Mouse (Mus musculus): ENCODE results near the gene Irx5. TPM values are rescaled to one million over a fixed set of nuclear protein-coding genes. Genes with fewer than 3 reads are reported as not detected.

Gene Irx5
- total RNA-seq, 1 experiment, result 1.5 TPM

DNA sequence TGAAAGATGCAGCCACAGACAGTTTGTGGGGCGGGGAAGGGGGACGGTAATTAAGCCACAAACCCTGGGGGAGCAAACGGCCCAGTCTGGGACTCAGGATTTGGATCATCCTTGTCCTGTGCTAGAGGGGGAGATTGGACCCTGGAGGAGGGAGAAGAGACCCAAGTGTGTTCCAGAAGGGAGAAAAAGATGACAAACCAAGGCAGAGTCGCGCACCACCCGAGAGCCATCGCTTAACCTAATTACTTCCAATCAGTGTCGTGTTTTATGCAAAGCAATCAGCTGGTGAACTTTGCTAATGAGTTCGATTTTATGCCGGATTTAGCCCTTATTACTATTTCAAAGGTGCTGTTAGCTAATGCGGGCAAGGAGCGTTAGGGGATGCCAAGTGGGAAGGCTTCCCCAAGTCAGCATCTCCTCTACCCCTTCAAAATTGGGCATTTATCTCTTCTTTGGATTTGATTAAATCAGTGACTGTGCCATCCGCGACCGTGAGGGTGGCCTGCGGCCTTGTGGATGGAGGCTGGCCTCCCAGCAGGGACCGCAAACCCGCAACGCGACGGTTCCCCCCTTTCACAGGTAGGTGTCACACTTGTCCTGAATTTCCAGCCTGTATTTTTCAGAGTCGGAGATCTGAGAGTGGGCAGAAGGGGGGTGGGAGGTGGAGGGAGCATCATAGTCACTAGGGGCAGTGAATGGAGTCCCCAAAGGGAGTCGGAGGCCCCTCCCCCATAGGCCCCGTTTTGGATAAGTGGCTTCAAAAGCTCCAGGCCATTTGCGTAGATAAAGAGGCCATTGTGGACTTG, 4.3 kb downstream of the Irx5 start:
- no peak overlapping the region for H3K9ac ChIP-seq (ENCODE audit: insufficient read depth, low read depth, low read length, poor library complexity, severe bottlenecking)
- H3K36me3 ChIP-seq (ENCODE audit: control insufficient read depth, insufficient read depth, low read length, poor library complexity, severe bottlenecking), result no peaks in the 10 kb centered on the region
- no peaks in the 10 kb centered on the region for H3K9me3 ChIP-seq (ENCODE audit: control insufficient read depth, insufficient read depth, low read depth, low read length)
- H3K4me3 ChIP-seq (ENCODE audit: insufficient read depth in 1 of 2, low read depth in 1 of 2, low read length in 2 of 2, poor library complexity in 1 of 2, severe bottlenecking in 1 of 2), result no peak overlapping the region
- no peak for TF ChIP-seq MAFK (IDR thresholded peaks at IDR 0.05; ENCODE audit: insufficient read depth, low read depth, low read length)
- TF ChIP-seq CHD2 (IDR thresholded peaks at IDR 0.05; ENCODE audit: low read depth, low read length), result no peak
- TF ChIP-seq ZNF384 (IDR thresholded peaks at IDR 0.05; ENCODE audit: low read depth, low read length), result no peak
- TF ChIP-seq HCFC1 (IDR thresholded peaks at IDR 0.05; ENCODE audit: borderline replicate concordance, insufficient read depth, low read length), result no peak
- no peak for TF ChIP-seq ZC3H11A (IDR thresholded peaks at IDR 0.05; ENCODE audit: borderline replicate concordance, low read depth, low read length)
- no peak overlapping the region for H3K27ac ChIP-seq (ENCODE audit: insufficient read depth, low read depth, low read length, poor library complexity, severe bottlenecking)
- DNase-seq (ENCODE audit: low read depth, low spot score), result no peak
- peaks cover 0 to 3% of the 10 kb centered on the region in 2 experiments; a peak in 2 of 4 replicates for H3K4me1 ChIP-seq (ENCODE audit: control insufficient read depth in 2 of 2, insufficient read depth in 2 of 2, low read length in 2 of 2, poor library complexity in 1 of 2)
- in situ Hi-C loops (cut with MboI; ENCODE audit: low sequenced_read_pairs in 2 of 2, unreplicated experiment in 2 of 2), result loop anchor here in 1 of 2 experiments (5.0 to 25.0 kb wide), 2 partner anchors 559 to 824 kb away; partner anchors contain the start of gene Irx3

GRCm38 (mm10) chr8:92362396-92363115, 5.1 kb downstream of the Irx5 start:
- no peak overlapping the region for H3K9ac ChIP-seq (ENCODE audit: insufficient read depth, low read depth, low read length, poor library complexity, severe bottlenecking)
- in situ Hi-C loops (cut with MboI; ENCODE audit: low sequenced_read_pairs in 2 of 2, unreplicated experiment in 2 of 2), result loop anchor here in 1 of 2 experiments (5.0 to 25.0 kb wide), 2 partner anchors 560 to 825 kb away; partner anchors contain the start of gene Irx3
- 0 out of 4 replicates have a peak, but pooled peaks cover 0 to 1% of the 10 kb centered on the region in 2 experiments for H3K4me1 ChIP-seq (ENCODE audit: control insufficient read depth in 2 of 2, insufficient read depth in 2 of 2, low read length in 2 of 2, poor library complexity in 1 of 2)
- DNase-seq (ENCODE audit: low read depth, low spot score), result no peak
- no peaks in the 10 kb centered on the region for H3K36me3 ChIP-seq (ENCODE audit: control insufficient read depth, insufficient read depth, low read length, poor library complexity, severe bottlenecking)
- no peak overlapping the region for H3K4me3 ChIP-seq (ENCODE audit: insufficient read depth in 1 of 2, low read depth in 1 of 2, low read length in 2 of 2, poor library complexity in 1 of 2, severe bottlenecking in 1 of 2)
- H3K27ac ChIP-seq (ENCODE audit: insufficient read depth, low read depth, low read length, poor library complexity, severe bottlenecking), result no peak overlapping the region
- no peak for TF ChIP-seq MAFK (IDR thresholded peaks at IDR 0.05; ENCODE audit: insufficient read depth, low read depth, low read length)
- no peak for TF ChIP-seq ZNF384 (IDR thresholded peaks at IDR 0.05; ENCODE audit: low read depth, low read length)
- TF ChIP-seq CHD2 (IDR thresholded peaks at IDR 0.05; ENCODE audit: low read depth, low read length), result no peak
- TF ChIP-seq HCFC1 (IDR thresholded peaks at IDR 0.05; ENCODE audit: borderline replicate concordance, insufficient read depth, low read length), result no peak
- TF ChIP-seq ZC3H11A (IDR thresholded peaks at IDR 0.05; ENCODE audit: borderline replicate concordance, low read depth, low read length), result no peak
- H3K9me3 ChIP-seq (ENCODE audit: control insufficient read depth, insufficient read depth, low read depth, low read length), result no peaks in the 10 kb centered on the region

DNA sequence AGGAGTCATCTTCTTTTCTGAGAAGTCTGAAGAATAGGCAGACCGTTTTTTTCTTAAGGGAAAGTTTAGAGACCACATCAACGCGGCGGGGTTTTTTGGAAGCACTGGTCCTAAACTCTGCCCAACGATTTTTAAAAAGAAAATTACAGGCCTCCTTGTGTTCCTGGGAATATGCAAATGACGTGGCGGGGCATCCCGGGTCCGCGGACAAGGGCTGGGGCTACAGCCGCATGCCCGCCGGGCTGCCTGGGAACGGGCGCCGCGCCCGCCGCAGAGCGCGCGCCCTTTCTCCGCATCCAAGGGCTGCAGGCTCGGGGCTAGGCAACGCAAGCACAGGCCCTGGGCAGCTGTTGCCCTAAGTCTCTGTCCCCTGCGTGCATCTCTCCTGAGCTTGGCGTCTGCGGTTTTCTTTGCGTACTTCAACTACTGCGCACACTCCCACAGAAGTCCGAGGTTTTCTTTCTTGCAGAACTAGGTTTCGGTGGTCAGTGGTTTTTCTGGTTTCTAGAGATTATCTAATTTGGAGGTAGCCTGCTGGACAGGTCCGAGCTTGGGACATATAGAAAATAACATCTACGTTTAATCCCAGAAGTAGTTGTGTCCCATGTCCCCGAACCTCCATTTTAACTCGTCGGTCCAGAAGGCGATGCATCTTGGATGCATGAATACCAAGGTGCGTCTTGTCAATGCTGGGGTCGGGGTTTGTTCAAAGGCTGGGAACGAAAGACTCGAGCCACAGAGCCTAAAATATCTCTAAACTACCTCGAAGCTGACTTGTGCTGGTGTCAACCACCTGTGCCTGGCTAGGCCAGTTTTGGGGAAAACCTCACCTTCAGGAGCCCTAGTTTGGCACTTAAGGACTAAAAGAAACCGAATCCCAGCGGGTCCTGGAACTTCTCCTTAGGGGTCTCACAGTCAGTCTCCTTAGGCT, 6.1 kb downstream of the Irx5 start:
- in situ Hi-C loops (cut with MboI; ENCODE audit: low sequenced_read_pairs in 2 of 2, unreplicated experiment in 2 of 2), result loop anchor here in 1 of 2 experiments (5.0 to 25.0 kb wide), 2 partner anchors 561 to 826 kb away; partner anchors contain the start of gene Irx3
- Histone ChIP-seq H3K27ac (ENCODE audit: insufficient read depth, low read depth, low read length, poor library complexity, severe bottlenecking) (no peak overlapping the region), H3K4me3 (ENCODE audit: insufficient read depth in 1 of 2, low read depth in 1 of 2, low read length in 2 of 2, poor library complexity in 1 of 2, severe bottlenecking in 1 of 2) (peak overlapping the region in 1 of 2 experiments; percentile 37; a peak in 2 of 4 replicates), H3K4me1 (ENCODE audit: control insufficient read depth in 2 of 2, insufficient read depth in 2 of 2, low read length in 2 of 2, poor library complexity in 1 of 2) (0 out of 4 replicates have a peak, but pooled peaks cover 0 to 1% of the 10 kb centered on the region in 2 experiments), H3K9me3 (ENCODE audit: control insufficient read depth, insufficient read depth, low read depth, low read length) (no peaks in the 10 kb centered on the region), H3K36me3 (ENCODE audit: control insufficient read depth, insufficient read depth, low read length, poor library complexity, severe bottlenecking) (no peaks in the 10 kb centered on the region), H3K9ac (ENCODE audit: insufficient read depth, low read depth, low read length, poor library complexity, severe bottlenecking) (no peak overlapping the region)
- DNase-seq (ENCODE audit: low read depth, low spot score), result no peak
- no peak for TF ChIP-seq ZNF384 (IDR thresholded peaks at IDR 0.05; ENCODE audit: low read depth, low read length)
- no peak for TF ChIP-seq HCFC1 (IDR thresholded peaks at IDR 0.05; ENCODE audit: borderline replicate concordance, insufficient read depth, low read length)
- TF ChIP-seq ZC3H11A (IDR thresholded peaks at IDR 0.05; ENCODE audit: borderline replicate concordance, low read depth, low read length), result no peak
- no peak for TF ChIP-seq MAFK (IDR thresholded peaks at IDR 0.05; ENCODE audit: insufficient read depth, low read depth, low read length)
